Mouse (Mus musculus) ES-Bruce4 (cell line): ENCODE measurements around the gene Wars2.

Experiments
- CTCF ChIP-seq: IDR thresholded peaks from one replicate; pipeline ENCODE4 v1.8.1; 2011; ENCODE audit warnings: low read depth, low read length
- EP300 ChIP-seq: IDR thresholded peaks from 2 replicates; pipeline ENCODE4 v1.6.1; 2011; ENCODE audit warnings: low read depth, low read length; ENCODE audit not compliant: insufficient read depth
- POLR2A ChIP-seq: IDR thresholded peaks from one replicate; pipeline ENCODE4 v1.8.1; 2011; ENCODE audit warnings: low read length; ENCODE audit not compliant: insufficient read depth

GRCm38 (mm10) chr3:99249906-99250305 lies 109.0 kb downstream of the Wars2 start:
- no peak for TF ChIP-seq EP300
- no peak for TF ChIP-seq POLR2A
- TF ChIP-seq CTCF = no peak
